ENCODE assay signal across 28 mouse cellular contexts in genomic region chr7:121821632-121822031, GRCm38 (mm10). TPM values are rescaled to one million over a fixed set of nuclear protein-coding genes. Genes with fewer than 3 reads are reported as not detected.
A peak's percentile ranks its signal among the peaks of the same experiment; 100 is the strongest.
DNase-seq lines count a peak whose midpoint lies in the region; ATAC-seq and TF ChIP-seq lines count a peak whose summit lies in the region.
"Had no signal": no experiment of that assay in that cellular context is flagged by ENCODE, and none has a peak within 500 bp of the region (broad histone marks: within the 10 kb centered on the region; RNA-seq: fewer than 3 reads in every experiment).

No protein-coding gene starts in this region.

- 75% methylated on average over 6 of the region's 6 CpGs for WGBS in liver, adult 2 months
- 73% methylated on average over 6 of the region's 6 CpGs for WGBS in liver, embryonic 12.5 days (ENCODE audit: insufficient replicate concordance)
- WGBS in hindbrain, embryonic 16.5 days = 93% methylated on average over 6 of the region's 6 CpGs

- no peaks in the 10 kb centered on the region; the same call in 1 of the 2 replicates for H3K4me1 ChIP-seq in liver, adult 2 months (ENCODE audit: control insufficient read depth, insufficient read depth, low read length)
- no peaks in the 10 kb centered on the region for H3K4me1 ChIP-seq in liver, embryonic 12.5 days
- H3K4me1 ChIP-seq in brown adipose tissue, adult 24 weeks (ENCODE audit: control insufficient read depth, insufficient read depth, insufficient read length, low read length) = peaks cover 4% of the 10 kb centered on the region
- H3K4me1 ChIP-seq in hindbrain, embryonic 16.5 days (ENCODE audit: control insufficient read depth, insufficient read depth, low read depth, low read length) = no peaks in the 10 kb centered on the region
- H3K4me1 ChIP-seq: embryonic facial prominence, embryonic 13.5 days; embryonic facial prominence, embryonic 15.5 days; forebrain, embryonic 10.5 days; forebrain, embryonic 12.5 days had no signal

- DNase-seq in liver, adult 2 months (ENCODE audit: extremely low read depth, low read depth, low spot score) = peak; percentile 70
- peak; percentile 14 for DNase-seq in NIH3T3 (ENCODE audit: low read depth)
- no peak for DNase-seq in urinary bladder, adult 2 months (ENCODE audit: low spot score)
- DNase-seq: adrenal gland, postnatal 14 days; adrenal gland, postnatal 36 days; B cell, adult 2 months; cerebellum, adult 11 months; cerebellum, adult 18-20 months; cerebellum, adult 8-10 months; cerebellum, adult 9-11 months; cerebellum, postnatal 14 days; cerebellum, postnatal 36 days; embryo, embryonic 11 days had no signal

- no peak for TF ChIP-seq POLR2A in liver, adult 2 months (IDR thresholded peaks at IDR 0.05; ENCODE audit: extremely low read depth, insufficient read depth, low read length)

- H3K27ac ChIP-seq in liver, adult 2 months (replicated peaks; ENCODE audit: insufficient read depth, low read depth, low read length) = no peak overlapping the region
- H3K27ac ChIP-seq in liver, embryonic 12.5 days = no peak overlapping the region
- peak overlapping the region; percentile 61 for H3K27ac ChIP-seq in brown adipose tissue, adult 24 weeks (replicated peaks; ENCODE audit: low read depth, low read length)
- H3K27ac ChIP-seq in hindbrain, embryonic 16.5 days (ENCODE audit: low read depth, low read length) = no peak overlapping the region
- H3K27ac ChIP-seq: embryonic facial prominence, embryonic 13.5 days; embryonic facial prominence, embryonic 15.5 days; forebrain, embryonic 10.5 days; forebrain, embryonic 12.5 days had no signal

- no peaks in the 10 kb centered on the region for H3K79me2 ChIP-seq in liver, adult 2 months (ENCODE audit: control insufficient read depth, insufficient read depth, low read length)

- H3K9ac ChIP-seq in liver, adult 2 months (ENCODE audit: low read depth, low read length) = no peak overlapping the region
- H3K9ac ChIP-seq in liver, embryonic 12.5 days = no peak overlapping the region
- no peak overlapping the region for H3K9ac ChIP-seq in hindbrain, embryonic 16.5 days (ENCODE audit: low read depth, low read length)
- H3K9ac ChIP-seq: embryonic facial prominence, embryonic 13.5 days; embryonic facial prominence, embryonic 15.5 days; forebrain, embryonic 12.5 days had no signal

- no peaks in the 10 kb centered on the region for H3K36me3 ChIP-seq in liver, adult 2 months (ENCODE audit: control insufficient read depth, insufficient read depth, low read length)
- H3K36me3 ChIP-seq in liver, embryonic 12.5 days = no peaks in the 10 kb centered on the region
- H3K36me3 ChIP-seq in hindbrain, embryonic 16.5 days (ENCODE audit: control insufficient read depth, insufficient read depth, low read length) = no peaks in the 10 kb centered on the region
- H3K36me3 ChIP-seq: embryonic facial prominence, embryonic 13.5 days; embryonic facial prominence, embryonic 15.5 days; forebrain, embryonic 10.5 days; forebrain, embryonic 12.5 days; G1E had no signal

- no peak for ATAC-seq in liver, embryonic 12.5 days
- no peak for ATAC-seq in hindbrain, embryonic 16.5 days
- ATAC-seq: activated CD4-positive, CD25-positive, alpha-beta regulatory T cell, adult 4 months; CD4-positive, CD25-positive, alpha-beta regulatory T cell, adult 4 months; forebrain, embryonic 14.5 days; forebrain, embryonic 16.5 days had no signal

- H3K9me3 ChIP-seq in liver, embryonic 12.5 days (replicated peaks) = no peaks in the 10 kb centered on the region
- no peaks in the 10 kb centered on the region for H3K9me3 ChIP-seq in hindbrain, embryonic 16.5 days (ENCODE audit: control insufficient read depth, low read length)
- H3K9me3 ChIP-seq: embryonic facial prominence, embryonic 13.5 days; embryonic facial prominence, embryonic 15.5 days; forebrain, embryonic 10.5 days; forebrain, embryonic 12.5 days; G1E had no signal

- no peak for TF ChIP-seq CTCF in liver, adult 2 months (IDR thresholded peaks at IDR 0.05; ENCODE audit: low read depth, low read length)

- H3K4me3 ChIP-seq in liver, adult 2 months (ENCODE audit: insufficient read depth, low read depth, low read length) = no peak overlapping the region
- H3K4me3 ChIP-seq in liver, embryonic 12.5 days = no peak overlapping the region
- H3K4me3 ChIP-seq in brown adipose tissue, adult 24 weeks (ENCODE audit: insufficient read depth, low read depth, low read length) = no peak overlapping the region
- H3K4me3 ChIP-seq in hindbrain, embryonic 16.5 days (ENCODE audit: low read length) = no peak overlapping the region
- H3K4me3 ChIP-seq: embryonic facial prominence, embryonic 13.5 days; embryonic facial prominence, embryonic 15.5 days; erythroblast, embryonic 14.5 days; forebrain, embryonic 10.5 days; forebrain, embryonic 12.5 days had no signal

- peaks cover 4% of the 10 kb centered on the region; the same call in 1 of the 2 replicates for H3K27me3 ChIP-seq in liver, adult 2 months (ENCODE audit: control insufficient read depth, insufficient read depth, low read length)
- no peaks in the 10 kb centered on the region for H3K27me3 ChIP-seq in liver, embryonic 12.5 days (replicated peaks)
- no peaks in the 10 kb centered on the region for H3K27me3 ChIP-seq in hindbrain, embryonic 16.5 days (replicated peaks; ENCODE audit: control insufficient read depth, insufficient read depth, low read length)
- H3K27me3 ChIP-seq: CH12.LX; embryonic facial prominence, embryonic 13.5 days; embryonic facial prominence, embryonic 15.5 days; forebrain, embryonic 12.5 days had no signal

- no peak overlapping the region for H3K4me2 ChIP-seq in liver, embryonic 12.5 days
- no peak overlapping the region for H3K4me2 ChIP-seq in hindbrain, embryonic 16.5 days (ENCODE audit: low read length)
- H3K4me2 ChIP-seq: embryonic facial prominence, embryonic 13.5 days; embryonic facial prominence, embryonic 15.5 days; forebrain, embryonic 12.5 days had no signal

RNA-seq across cellular contexts. Expression of gene Scnn1b, which starts 43.2 kb away (rescaled TPM):
- not detected in 2 replicates for total RNA-seq in liver, adult 2 months (2014; rRNA removed)
- 0.05 TPM in 1 of 2 replicates, not detected in the other for polyA plus RNA-seq in liver, adult 2 months (2012; rRNA removed)
- polyA plus RNA-seq in liver, embryonic 12.5 days (2016; fragmentation: Nextera tagmentation; extraction: Ambion mirVana) = 0.07 TPM in 1 of 2 replicates, not detected in the other
- polyA plus RNA-seq in brown adipose tissue, adult 24 weeks (2012; ENCODE audit: insufficient read depth, insufficient read length, missing spikeins) = not detected in 2 replicates
- 15.3 and 16.5 TPM in 2 replicates for polyA plus RNA-seq in urinary bladder, adult 2 months (2012; rRNA removed)
- polyA plus RNA-seq in hindbrain, embryonic 16.5 days (2015; fragmentation: Nextera tagmentation; extraction: Ambion mirVana) = 0.20 and 0.29 TPM in 2 replicates
- total RNA-seq: adrenal gland, postnatal 14 days; common myeloid progenitor, adult 5-6 weeks had no signal
- polyA plus RNA-seq: activated CD4-positive, CD25-positive, alpha-beta regulatory T cell, adult 4 months; CD4-positive, CD25-positive, alpha-beta regulatory T cell, adult 4 months; erythroblast, embryonic 14.5 days; forebrain, embryonic 10.5 days; G1E had no signal

Comparison
In these comparisons a context has a peak if more than half of its experiments do, and no peak if none do; other contexts are left out.
1. RNA of gene Scnn1b, which starts 43.2 kb away (polyA plus RNA-seq): 15.3 to 16.5 TPM in urinary bladder, adult 2 months; 0.20 to 0.29 TPM in hindbrain, embryonic 16.5 days, 0.07 TPM in liver, embryonic 12.5 days, 0.05 TPM in liver, adult 2 months and not detected in brown adipose tissue, adult 24 weeks; every median in the first group is over 10 times any median in the second.